Mouse (Mus musculus) liver, embryonic 14.5 days (tissue): ENCODE measurements at regions not wholly inside any gene's neighbourhood (a gene's known extent, or its start where the extent isn't known, plus 50 kb on each side); places are given as distances from the start of the nearest gene placed in this dataset.

Source experiments
- ATAC-seq: fragments of 200-750 bp; cut with Nextera tagmentation; 2 replicates; pipeline ENCODE4 v1.8.0; 2017; ENCODE audit warnings: moderate number of reproducible peaks, mild to moderate bottlenecking, moderate library complexity; ENCODE audit not compliant: insufficient read depth
- DNase-seq, 3 experiments: peaks; one replicate each; pipeline ENCODE4 v3.0.0-alpha.2; 2012 to 2013; ENCODE audit warnings: low read depth in 3 of 3, low spot score in 3 of 3
- H3K27ac ChIP-seq: fragments of 300-500 bp; sonication (generic); 2 replicates; pipeline ENCODE4 v1.5.1; 2014; ENCODE audit warnings: moderate library complexity, mild to moderate bottlenecking, control low read depth, inconsistent platforms
- H3K27me3 ChIP-seq: fragments of 300-500 bp; sonication (generic); 2 replicates; pipeline ENCODE4 v1.6.1; 2014; ENCODE audit warnings: mild to moderate bottlenecking, low read length, moderate library complexity; ENCODE audit not compliant: control insufficient read depth, insufficient read depth
- H3K36me3 ChIP-seq: fragments of 300-500 bp; sonication (generic); replicated peaks from 2 replicates; pipeline ENCODE4 v1.6.1; 2014; ENCODE audit warnings: low read depth; ENCODE audit not compliant: control insufficient read depth, insufficient read depth
- H3K4me1 ChIP-seq, 2 experiments: fragments of 200-500 bp in 1 of 2; fragments of 300-500 bp in 1 of 2; sonication (generic) in 1 of 2; replicated peaks; 2 replicates each; pipeline ENCODE4 v1.6.1; 2012 to 2014; ENCODE audit warnings: antibody characterized with exemption in 1 of 2, inconsistent platforms in 1 of 2, low read length in 1 of 2; ENCODE audit not compliant: control insufficient read depth in 2 of 2, insufficient read depth in 2 of 2
- H3K4me2 ChIP-seq: fragments of 300-500 bp; sonication (generic); 2 replicates; pipeline ENCODE4 v1.6.1; 2014; ENCODE audit warnings: low read depth, mild to moderate bottlenecking, control low read depth, moderate library complexity
- H3K4me3 ChIP-seq, 2 experiments: fragments of 200-500 bp in 1 of 2; fragments of 300-500 bp in 1 of 2; sonication (generic) in 1 of 2; 2 replicates each; pipeline ENCODE4 v1.5.1; 2012 to 2014; ENCODE audit warnings: low read depth in 2 of 2, low read length in 2 of 2, mild to moderate bottlenecking in 2 of 2, control low read depth in 1 of 2, inconsistent platforms in 1 of 2, moderate library complexity in 1 of 2; ENCODE audit not compliant: insufficient read depth in 1 of 2
- H3K9ac ChIP-seq: fragments of 300-500 bp; sonication (generic); replicated peaks from 2 replicates; pipeline ENCODE4 v1.6.1; 2014; ENCODE audit warnings: mild to moderate bottlenecking, control low read depth, moderate library complexity
- H3K9me3 ChIP-seq: fragments of 300-500 bp; sonication (generic); 2 replicates; pipeline ENCODE4 v1.6.1; 2016; ENCODE audit warnings: low read length, mixed read lengths; ENCODE audit not compliant: control insufficient read depth
- CTCF ChIP-seq: IDR thresholded peaks from 2 replicates; pipeline ENCODE4 v1.5.1; 2016; ENCODE audit warnings: antibody characterized with exemption, low read depth, control low read depth
- EP300 ChIP-seq: IDR thresholded peaks from 2 replicates; pipeline ENCODE4 v1.6.1; 2016; ENCODE audit warnings: antibody characterized with exemption, low read depth
- WGBS: fragments of 180-500 bp; shearing (Covaris S2); extraction: QIAGEN DNeasy Blood & Tissue Kit; methylation state at CpG from one replicate; pipeline ENCODE4 v1.1.7; 2014; ENCODE audit not compliant: insufficient replicate concordance; 5-methylcytosine and 5-hydroxymethylcytosine counted together

DNA sequence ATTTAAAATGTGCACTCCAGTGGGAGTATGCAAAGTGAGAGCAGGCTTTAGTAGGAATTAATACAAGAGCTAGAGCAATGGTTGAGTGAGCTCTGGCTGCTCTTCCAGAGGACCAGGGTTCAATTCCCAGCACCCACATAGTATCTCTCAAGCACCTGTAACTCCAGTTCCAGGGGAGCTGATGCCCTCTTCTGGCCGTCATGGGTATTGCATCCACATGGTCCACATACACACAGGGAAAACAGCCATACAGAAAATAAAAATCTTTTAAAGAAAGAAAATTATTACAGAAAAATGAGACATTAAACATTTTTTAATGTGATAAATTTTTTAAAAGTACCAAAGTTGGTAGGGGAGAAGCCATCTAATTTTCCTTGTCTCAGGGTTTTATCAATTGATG, 196.3 kb downstream of the Cdc5l start:
- Histone ChIP-seq H3K9ac (no peak overlapping the region), H3K27ac (no peak overlapping the region), H3K9me3 (no peaks in the 10 kb centered on the region), H3K4me3 (no peak overlapping the region), H3K4me1 (no peaks in the 10 kb centered on the region), H3K4me2 (no peak overlapping the region), H3K36me3 (no peaks in the 10 kb centered on the region), H3K27me3 (no peaks in the 10 kb centered on the region)
- no peak for ATAC-seq
- DNase-seq = no peak
- peak; percentile 56 for TF ChIP-seq CTCF
- TF ChIP-seq EP300 = no peak
- 34% methylated on average over 1 of the region's 1 CpGs for WGBS

DNA sequence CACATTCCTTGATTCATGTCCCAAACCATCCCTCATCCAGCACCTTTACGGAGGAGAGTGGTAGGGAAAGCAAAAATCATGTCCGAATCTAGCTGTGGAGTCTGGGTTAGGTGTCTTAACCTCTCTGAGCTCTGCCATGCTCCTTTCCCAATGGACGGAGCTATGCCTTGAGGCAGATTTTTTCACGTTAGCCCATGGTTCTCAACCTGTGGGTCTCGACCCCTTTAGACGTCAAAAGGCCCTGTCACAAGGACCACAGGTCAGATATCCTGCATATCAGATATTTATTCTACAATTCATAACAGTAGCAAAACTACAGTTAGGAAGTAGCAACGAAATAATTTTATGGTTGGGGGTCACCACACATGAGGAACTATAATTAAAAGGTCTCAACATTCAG, 198.1 kb downstream of the Cdc5l start:
- no peak overlapping the region for H3K27ac ChIP-seq
- no peaks in the 10 kb centered on the region for H3K4me1 ChIP-seq
- H3K36me3 ChIP-seq = no peaks in the 10 kb centered on the region
- H3K4me3 ChIP-seq = no peak overlapping the region
- no peak overlapping the region for H3K9ac ChIP-seq
- H3K27me3 ChIP-seq = no peaks in the 10 kb centered on the region
- H3K9me3 ChIP-seq = no peaks in the 10 kb centered on the region
- no peak for ATAC-seq
- WGBS = 66% methylated on average over 7 of the region's 7 CpGs
- TF ChIP-seq CTCF (no peak), EP300 (no peak)
- no peak for DNase-seq
- no peak overlapping the region for H3K4me2 ChIP-seq

DNA sequence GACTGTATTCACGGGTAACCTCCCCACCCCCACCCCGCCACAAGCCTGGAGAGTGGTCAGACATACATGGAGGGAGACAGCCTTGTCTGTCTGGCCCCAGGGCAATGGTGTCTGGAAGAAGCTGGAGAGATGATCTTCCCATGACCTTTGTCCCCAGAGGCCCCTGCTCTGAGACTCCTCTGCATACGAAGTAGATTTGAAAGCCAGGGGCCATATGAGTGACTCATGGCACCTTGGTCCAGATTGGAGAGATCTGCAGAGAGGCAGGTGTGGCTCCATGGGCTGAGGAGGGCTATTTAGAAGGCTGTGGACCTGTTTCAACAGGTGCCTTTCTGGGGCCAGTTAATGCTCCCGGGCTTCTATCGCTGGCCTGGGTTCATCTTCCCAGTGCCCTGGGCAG, 200.7 kb downstream of the Cdc5l start:
- no peak for DNase-seq
- H3K27ac ChIP-seq = no peak overlapping the region
- TF ChIP-seq EP300 (no peak), CTCF (no peak)
- H3K4me2 ChIP-seq = no peak overlapping the region
- H3K27me3 ChIP-seq = no peaks in the 10 kb centered on the region
- no peaks in the 10 kb centered on the region for H3K9me3 ChIP-seq
- no peak overlapping the region for H3K9ac ChIP-seq
- 49% methylated on average over 5 of the region's 5 CpGs for WGBS
- H3K4me1 ChIP-seq = no peaks in the 10 kb centered on the region
- ATAC-seq = no peak
- H3K4me3 ChIP-seq = no peak overlapping the region
- no peaks in the 10 kb centered on the region for H3K36me3 ChIP-seq

DNA sequence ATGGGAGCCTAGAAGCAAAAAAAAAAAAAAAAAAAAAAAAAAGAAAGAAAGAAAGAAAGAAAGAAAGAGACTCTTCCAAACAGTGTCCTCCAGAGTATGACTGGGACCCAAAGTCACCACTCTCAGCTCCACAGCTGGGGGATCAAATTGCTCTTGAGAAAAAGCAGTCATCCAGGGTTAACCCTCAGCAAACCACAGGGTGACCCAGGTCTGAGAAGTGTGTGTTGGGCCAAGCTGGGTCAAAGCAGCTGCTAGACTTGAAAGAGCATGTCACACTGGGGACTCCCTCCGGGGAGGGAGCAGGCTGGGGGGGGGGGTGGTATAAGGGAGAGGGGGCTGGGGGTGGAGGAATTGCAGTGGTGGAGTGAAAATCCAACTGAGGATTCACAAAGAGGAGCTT, 206.3 kb downstream of the Cdc5l start:
- Histone ChIP-seq H3K27ac (no peak overlapping the region), H3K4me1 (no peaks in the 10 kb centered on the region), H3K4me3 (no peak overlapping the region), H3K9ac (no peak overlapping the region), H3K36me3 (no peaks in the 10 kb centered on the region), H3K4me2 (no peak overlapping the region), H3K27me3 (no peaks in the 10 kb centered on the region), H3K9me3 (no peaks in the 10 kb centered on the region)
- 0% methylated on average over 1 of the region's 1 CpGs for WGBS
- TF ChIP-seq CTCF = no peak
- ATAC-seq = no peak
- no peak for DNase-seq

DNA sequence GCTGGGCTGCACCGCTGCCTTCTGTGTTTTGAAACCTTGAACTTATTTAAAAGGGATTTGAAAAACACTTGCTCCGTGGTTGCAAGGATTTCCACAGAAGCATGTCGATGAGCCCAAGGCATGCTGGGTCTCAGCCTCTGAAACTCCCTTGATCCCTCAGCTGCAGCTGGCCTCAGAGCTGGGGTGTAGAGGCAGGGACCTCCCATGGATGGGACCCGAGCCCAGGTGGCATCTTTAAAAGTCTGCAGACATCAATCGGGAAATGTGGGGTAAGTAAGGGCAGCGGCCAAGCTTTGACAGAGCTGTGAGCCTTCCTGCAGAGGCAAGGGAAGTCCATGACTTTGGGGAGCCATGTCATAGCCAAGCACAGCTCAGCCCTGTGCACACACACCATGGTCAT, 207.1 kb downstream of the Cdc5l start:
- no peaks in the 10 kb centered on the region for H3K27me3 ChIP-seq
- no peak for ATAC-seq
- no peak overlapping the region for H3K4me2 ChIP-seq
- H3K9ac ChIP-seq = no peak overlapping the region
- no peak overlapping the region for H3K27ac ChIP-seq
- TF ChIP-seq CTCF (no peak), EP300 (no peak)
- H3K4me3 ChIP-seq = no peak overlapping the region
- 49% methylated on average over 6 of the region's 6 CpGs for WGBS
- H3K9me3 ChIP-seq = no peaks in the 10 kb centered on the region
- no peaks in the 10 kb centered on the region for H3K4me1 ChIP-seq
- DNase-seq = no peak
- no peaks in the 10 kb centered on the region for H3K36me3 ChIP-seq

DNA sequence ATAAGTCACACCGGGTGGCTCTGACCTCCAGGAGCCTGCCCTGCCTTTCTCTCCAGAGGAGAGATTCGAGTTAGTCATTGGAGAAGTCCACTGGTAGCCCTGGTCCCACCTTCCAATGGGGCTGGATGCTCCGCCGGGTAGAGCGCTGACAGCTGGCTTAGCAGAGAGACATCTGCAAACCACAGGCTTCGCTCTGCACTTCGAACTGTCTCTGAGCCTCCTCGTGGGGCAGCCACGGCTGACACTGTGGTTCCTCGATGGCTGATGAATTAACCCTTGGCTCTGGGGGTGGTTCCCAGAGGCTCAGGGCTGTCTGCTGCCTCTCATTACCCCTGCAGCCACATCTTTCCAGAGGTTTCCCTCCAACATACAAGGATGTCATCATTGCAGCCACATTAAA, 211.9 kb downstream of the Cdc5l start:
- no peak for TF ChIP-seq EP300
- TF ChIP-seq CTCF = no peak
- 45% methylated on average over 10 of the region's 10 CpGs for WGBS
- no peak for DNase-seq
- no peak overlapping the region for H3K4me3 ChIP-seq
- H3K9me3 ChIP-seq = no peaks in the 10 kb centered on the region
- no peak overlapping the region for H3K27ac ChIP-seq
- no peak for ATAC-seq
- H3K27me3 ChIP-seq = no peaks in the 10 kb centered on the region
- no peak overlapping the region for H3K4me2 ChIP-seq
- no peaks in the 10 kb centered on the region for H3K4me1 ChIP-seq
- no peaks in the 10 kb centered on the region for H3K36me3 ChIP-seq
- no peak overlapping the region for H3K9ac ChIP-seq
